Mouse (Mus musculus) naive thymus-derived CD4-positive, alpha-beta T cell, adult 2 months (primary cell): ENCODE results near the gene Tatdn3.

Experiments
- DNase-seq: peaks from one replicate; pipeline ENCODE4 v3.0.0-alpha.2; 2011; ENCODE audit warnings: low read depth

The Tatdn3 gene

GRCm38 (mm10) chr1:191062781-191063485 lies at the start of gene Tatdn3, which contains the start of gene Nsl1:
Tatdn3 (minus strand) TSS chr1:191062932.
Nsl1 (plus strand) TSS chr1:191063012.
- peak; percentile 93 for DNase-seq

DNA sequence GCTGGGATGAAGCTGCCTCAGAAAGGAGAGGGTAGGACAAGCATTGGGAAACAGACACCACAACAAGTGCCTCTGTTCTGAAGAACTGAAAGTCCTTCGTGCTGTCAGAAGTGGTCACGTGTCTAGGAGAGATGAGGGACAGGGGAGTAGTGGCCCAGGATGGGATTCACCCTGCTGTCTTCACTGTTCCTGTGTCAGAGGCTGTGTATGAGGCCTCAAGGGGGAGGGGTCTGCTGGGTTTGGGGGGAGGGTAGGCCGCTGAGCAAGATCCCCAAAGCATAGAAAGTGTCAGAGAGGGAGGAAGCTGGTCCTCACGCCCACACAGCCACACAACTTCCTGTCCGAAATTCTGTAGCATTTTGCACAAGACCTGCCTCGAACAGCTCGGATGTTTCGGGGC lies 48.4 kb upstream of the Tatdn3 start:
- DNase-seq = peak; percentile 19

DNA sequence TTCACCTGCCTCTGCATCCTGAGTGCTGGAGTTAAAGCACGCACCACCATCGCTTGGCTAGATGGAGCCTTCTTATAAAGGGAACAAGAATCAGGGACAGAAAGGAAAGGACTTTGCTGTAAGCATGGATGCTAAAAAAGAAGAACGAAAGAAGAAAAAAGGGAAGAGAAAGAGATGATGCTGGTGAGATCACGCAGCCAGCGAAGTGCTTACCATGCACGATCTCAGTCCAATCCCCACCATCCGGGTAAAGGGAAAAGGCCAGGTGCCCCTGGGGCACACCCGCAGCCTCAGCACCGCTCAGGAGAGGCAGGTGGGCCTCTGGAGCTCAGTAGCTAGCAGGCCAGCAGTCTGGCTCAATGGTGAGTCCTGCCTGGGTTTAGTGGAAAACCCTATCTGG lies 47.2 kb upstream of the Tatdn3 start:
- DNase-seq = no peak

DNA sequence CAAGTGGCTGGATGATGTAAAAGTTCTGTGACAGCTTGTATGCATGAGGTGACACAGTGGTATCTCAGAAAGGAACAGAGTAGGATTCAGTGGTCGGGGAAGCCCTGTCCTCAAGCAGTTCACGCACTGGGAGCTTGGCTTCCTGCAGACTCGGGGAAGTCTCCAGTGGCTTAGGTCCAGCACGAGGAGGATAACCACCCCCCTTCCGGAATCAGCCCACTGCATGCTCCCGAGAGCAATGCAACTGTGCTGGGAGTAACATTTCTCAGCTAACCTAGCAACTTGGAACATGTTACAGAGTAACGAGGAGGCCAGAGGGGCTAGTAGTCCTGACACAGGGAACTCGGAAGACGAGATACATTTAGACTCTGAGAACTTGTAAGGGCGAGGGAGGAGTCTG lies 44.6 kb upstream of the Tatdn3 start:
- DNase-seq = no peak

GRCm38 (mm10) chr1:191105246-191105645 lies 42.5 kb upstream of the Tatdn3 start:
- DNase-seq = no peak

DNA sequence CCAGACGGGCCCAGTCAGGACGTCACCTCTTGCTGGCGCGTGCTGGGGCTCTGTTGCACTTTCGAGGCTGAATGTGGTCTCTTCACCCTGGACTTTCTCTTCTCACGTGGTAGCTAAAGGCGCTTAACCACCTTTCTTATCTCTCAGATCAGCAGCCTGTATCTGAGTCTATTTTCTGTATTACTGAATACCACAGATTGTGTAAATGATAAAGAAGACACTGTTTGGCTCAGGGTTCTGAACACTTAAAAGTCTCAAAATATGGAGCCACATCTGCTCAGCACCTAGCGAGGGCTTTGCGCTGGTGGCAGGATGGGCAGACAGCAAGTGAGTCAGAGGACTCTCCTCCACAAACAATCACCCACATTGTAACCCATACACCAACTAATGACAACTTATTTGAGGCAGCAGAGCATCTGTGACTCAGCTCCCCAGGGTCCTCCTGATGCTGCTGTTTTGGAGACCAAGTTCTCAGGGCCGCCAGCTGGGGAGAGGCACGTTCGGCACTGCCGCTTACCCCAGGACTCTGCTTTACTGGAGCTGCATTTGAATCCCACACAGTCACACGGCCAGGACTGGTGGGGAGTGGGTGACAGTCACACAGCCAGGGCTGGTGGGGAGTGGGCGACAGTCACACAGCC lies 40.1 kb upstream of the Tatdn3 start:
- DNase-seq = no peak

GRCm38 (mm10) chr1:191099772-191100291 lies 37.1 kb upstream of the Tatdn3 start:
- no peak for DNase-seq

GRCm38 (mm10) chr1:191099114-191099513 lies 36.4 kb upstream of the Tatdn3 start:
- DNase-seq = no peak

DNA sequence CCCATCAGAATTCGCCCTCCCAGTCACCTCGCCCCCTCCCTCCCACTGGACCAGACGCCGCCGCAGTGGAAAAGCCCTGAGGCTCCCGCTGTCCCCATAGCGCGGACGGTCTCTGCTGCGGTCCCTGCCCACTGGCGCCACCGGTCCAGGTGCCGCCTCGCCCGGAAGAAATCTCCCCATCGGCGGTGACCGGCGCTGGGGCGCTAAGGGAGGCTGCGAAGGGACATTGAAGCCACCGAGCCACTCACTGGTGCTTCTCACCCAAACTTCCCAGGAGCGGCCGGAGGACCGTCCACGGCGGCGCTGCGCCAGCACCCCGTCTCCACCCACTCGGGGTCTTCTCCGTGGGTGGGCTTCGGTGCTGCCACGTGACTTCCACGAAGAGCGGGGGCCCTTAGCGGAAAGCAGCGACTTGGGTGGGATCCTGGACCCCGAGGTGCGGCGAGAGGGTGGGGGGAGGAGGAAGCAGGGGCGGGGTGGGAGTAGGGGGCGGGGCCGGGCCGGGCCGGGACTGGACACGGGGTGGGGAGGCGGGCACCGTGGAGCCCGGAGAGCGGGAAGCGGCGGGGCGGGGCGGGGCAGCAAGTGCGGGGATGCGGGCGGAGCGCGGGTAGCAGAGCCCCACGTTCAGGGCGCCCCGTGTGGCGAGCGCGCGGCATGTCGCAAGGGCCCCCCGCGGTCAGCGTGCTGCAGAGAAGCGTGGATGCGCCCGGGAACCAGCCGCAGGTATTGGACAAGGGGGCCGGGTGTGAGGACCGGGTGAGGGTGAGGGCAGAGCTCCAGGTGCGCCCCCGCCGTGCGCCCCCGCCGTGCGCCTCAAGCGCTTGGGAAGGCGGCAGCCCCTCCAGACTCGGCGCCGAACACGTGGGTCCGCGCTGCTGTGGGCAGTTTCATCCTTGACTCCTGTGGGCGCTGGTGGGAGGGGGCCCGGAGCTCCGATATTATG lies 35.3 kb upstream of the Tatdn3 start, which contains the start of gene Batf3:
Gene Batf3 (plus strand): TSS at position 46 of the 946 bp plus-strand sequence.
- DNase-seq = no peak

DNA sequence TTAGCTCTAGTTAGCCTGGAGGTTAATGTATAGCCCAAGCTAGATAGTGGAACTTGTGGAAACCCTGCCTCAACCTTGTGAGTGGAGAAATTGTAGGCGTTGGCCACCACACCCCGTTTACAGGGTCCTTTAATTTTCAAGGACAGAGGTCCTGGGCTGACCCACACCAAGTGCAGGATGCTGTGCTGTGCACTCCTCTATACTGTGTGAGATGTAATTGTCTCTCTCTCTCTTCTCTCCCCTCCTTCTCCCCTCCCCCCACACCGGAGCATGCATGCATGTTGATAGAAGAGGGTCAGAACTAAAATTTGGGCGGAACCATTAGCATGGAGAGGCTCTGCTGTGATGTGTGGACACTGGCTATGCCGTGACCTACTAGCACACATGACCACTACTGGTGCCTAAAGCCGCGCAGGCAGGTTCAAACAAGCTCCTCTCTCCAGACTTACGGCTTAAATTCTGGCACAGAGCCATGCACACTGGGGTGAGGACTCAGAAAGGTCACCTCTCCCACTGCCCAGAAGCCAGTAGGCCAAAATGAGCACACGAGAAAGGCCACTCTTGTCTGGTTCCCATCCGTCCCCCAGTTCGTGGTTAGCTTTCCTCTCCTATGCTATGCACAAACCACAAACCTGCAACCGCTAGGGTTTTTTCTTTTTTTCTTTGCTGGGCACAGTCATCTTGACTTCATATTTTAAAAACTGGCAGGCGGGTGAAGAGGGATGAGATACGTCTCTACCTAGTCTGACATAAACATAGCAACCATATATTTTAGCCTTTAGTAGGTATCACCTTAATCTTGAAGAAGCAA lies 34.3 kb upstream of the Tatdn3 start:
- peak; percentile 11 for DNase-seq

DNA sequence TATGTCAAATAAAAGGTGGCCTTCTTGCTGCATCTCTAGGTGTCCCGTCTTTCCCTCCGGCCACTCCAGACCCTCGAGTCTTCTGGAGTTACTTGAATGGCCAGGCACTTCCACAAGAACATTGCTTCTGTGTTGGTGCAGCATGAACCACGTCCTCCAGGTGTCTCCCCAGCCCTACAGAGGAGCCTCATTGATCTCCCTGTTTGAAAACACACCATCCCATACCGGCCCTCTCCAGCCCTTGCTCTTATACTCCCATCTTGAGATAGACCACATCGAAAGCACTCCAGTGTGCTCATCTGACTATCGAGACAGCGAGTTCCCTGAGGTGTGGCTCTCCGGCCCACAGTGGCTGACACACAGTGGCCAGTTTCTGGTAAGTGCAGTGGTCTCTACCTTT lies 32.3 kb upstream of the Tatdn3 start:
- no peak for DNase-seq

- DNase-seq = no peak
Measured at GRCm38 (mm10) chr1:191093578-191093977, 30.8 kb upstream of the Tatdn3 start.

DNA sequence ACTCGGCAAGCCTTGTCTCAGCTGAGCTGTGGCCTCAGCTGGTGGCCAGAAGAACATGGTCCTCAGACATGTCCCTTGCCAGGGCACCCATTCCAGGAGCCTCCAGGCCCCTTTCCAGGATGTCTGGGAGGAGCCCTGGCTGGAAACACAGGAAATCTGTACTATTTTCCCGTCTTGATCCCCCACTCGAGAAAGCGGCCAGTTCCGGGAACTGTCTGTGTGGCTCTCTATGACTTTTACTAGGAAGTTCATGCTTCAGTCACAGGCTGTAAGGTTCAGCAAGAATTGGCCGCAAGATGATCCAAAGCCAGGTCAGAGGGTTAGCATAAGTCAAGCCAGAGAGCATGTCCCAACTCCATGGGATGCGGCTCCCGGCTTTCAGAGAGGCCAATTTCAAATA lies 29.3 kb upstream of the Tatdn3 start:
- DNase-seq = no peak

DNA sequence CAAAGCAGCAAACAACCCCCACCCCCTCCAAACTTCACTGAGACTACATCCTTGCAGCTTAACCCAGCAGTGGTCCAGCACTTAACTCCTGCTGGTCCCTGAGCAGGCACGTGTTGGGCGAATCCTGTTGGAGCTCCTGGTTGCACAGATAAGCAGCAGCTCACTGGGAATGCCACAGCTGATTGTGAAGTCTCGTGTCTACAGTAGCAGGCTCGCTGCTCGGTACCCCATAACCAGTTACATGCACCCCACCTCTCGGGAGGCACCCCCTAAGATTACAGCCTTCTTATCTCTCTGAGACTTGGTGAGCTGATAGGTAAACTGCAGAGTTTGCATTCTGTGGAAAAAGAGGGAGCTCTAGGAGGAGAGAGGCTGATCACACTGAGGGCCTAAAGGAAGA lies 26.6 kb upstream of the Tatdn3 start:
- DNase-seq = no peak

DNA sequence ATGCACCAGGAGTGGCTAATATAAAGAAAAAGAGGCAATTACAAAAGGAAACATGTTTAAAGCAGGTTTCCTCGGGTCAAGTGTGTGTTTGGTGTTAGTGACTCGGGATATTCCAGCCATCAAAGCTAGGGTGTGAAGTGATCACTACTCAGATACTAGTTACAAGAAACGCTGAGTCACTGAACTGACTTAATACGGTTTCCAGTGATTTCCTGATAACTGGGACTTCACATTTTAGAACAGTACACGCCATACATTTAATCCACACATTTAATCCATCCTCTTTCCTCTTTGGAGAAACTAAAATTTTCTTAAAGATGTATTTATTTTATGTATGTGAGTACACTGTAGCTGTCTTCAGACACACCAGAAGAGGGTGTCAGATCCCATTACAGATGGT lies 25.2 kb upstream of the Tatdn3 start:
- DNase-seq = no peak

GRCm38 (mm10) chr1:191086960-191087359 lies 24.2 kb upstream of the Tatdn3 start:
- no peak for DNase-seq

GRCm38 (mm10) chr1:191086304-191086878 lies 23.7 kb upstream of the Tatdn3 start:
- no peak for DNase-seq

- no peak for DNase-seq
Measured at GRCm38 (mm10) chr1:191085597-191085996, 22.9 kb upstream of the Tatdn3 start.

GRCm38 (mm10) chr1:191084951-191085559 lies 22.3 kb upstream of the Tatdn3 start:
- peak; percentile 61 for DNase-seq

DNA sequence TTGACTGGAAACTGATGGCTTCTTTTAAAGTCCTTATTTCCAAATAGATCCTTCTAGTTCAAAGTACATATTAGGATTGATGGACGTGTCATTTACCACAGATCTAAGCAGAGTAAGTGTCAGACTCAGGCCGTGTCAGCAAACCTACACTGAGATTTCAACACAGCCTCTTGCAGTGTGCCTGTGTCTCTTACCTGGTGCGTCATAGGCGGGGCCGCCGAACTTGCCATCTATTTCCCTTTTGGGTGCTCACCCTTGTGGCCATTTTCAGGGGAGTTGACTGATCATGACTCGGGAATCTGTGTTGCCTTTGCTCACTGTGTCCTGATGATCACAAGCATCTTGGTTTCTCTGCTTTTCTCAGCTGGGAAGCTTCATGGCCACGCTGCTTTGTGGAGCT lies 20.5 kb upstream of the Tatdn3 start:
- DNase-seq = no peak
